Comparison of ENCODE assay signal across 13 mouse cellular contexts in genomic region chr11:4858416-4858815, GRCm38 (mm10).
"Had no signal": no experiment of that assay in that cellular context is flagged by ENCODE, and none has a peak within 500 bp of the region (broad histone marks: within the 10 kb centered on the region; RNA-seq: fewer than 3 reads in every experiment).

No protein-coding gene starts in this region.

- DNase-seq: lung, adult 18-20 months; lung, embryonic 14.5 days; lung, postnatal 10 days; lung, postnatal 4 days; midbrain, embryonic 14.5 days; right cerebral cortex, postnatal 14 days; thymus, adult 18-20 months; thymus, postnatal 14 days; thymus, postnatal 36 days had no signal

- H3K27ac ChIP-seq: midbrain, embryonic 10.5 days; midbrain, embryonic 12.5 days; neural tube, embryonic 12.5 days had no signal

- H3K36me3 ChIP-seq: midbrain, embryonic 10.5 days; midbrain, embryonic 12.5 days; neural tube, embryonic 12.5 days had no signal

- H3K4me3 ChIP-seq: midbrain, embryonic 10.5 days; midbrain, embryonic 12.5 days; neural tube, embryonic 12.5 days had no signal

- H3K9ac ChIP-seq: lung, embryonic 14.5 days; midbrain, embryonic 12.5 days; neural tube, embryonic 12.5 days had no signal

- H3K27me3 ChIP-seq: midbrain, embryonic 12.5 days; neural tube, embryonic 12.5 days had no signal

- ATAC-seq: midbrain, embryonic 16.5 days had no signal

- H3K9me3 ChIP-seq: midbrain, embryonic 10.5 days; midbrain, embryonic 12.5 days; neural tube, embryonic 12.5 days had no signal

- H3K4me2 ChIP-seq: lung, embryonic 14.5 days; midbrain, embryonic 12.5 days; neural tube, embryonic 12.5 days had no signal

- H3K4me1 ChIP-seq: midbrain, embryonic 12.5 days; neural tube, embryonic 12.5 days had no signal
